Mouse (Mus musculus) left cerebral cortex, postnatal 4 days (tissue): ENCODE data around the gene Pola1. TPM values are rescaled to one million over a fixed set of nuclear protein-coding genes. Genes with fewer than 3 reads are reported as not detected.
A peak's percentile ranks its signal among the peaks of the same experiment; 100 is the strongest.

Experiments
- DNase-seq: peaks from one replicate; pipeline ENCODE4 v3.0.0-alpha.2; 2022
- intact Hi-C: fragments of 180-260 bp; cut with DNase I; formaldehyde crosslinking; loops from one replicate; pipeline ENCODE4 v1.15.1; 2025
- total RNA-seq, 2 experiments: library from RNA; stranded (reverse); gene quantifications; 2 replicates each; pipeline ENCODE4 v1.2.3; 2021

Gene Pola1
- total RNA-seq, 2 experiments from 2014 or later, result 9.0 to 10.0 TPM

GRCm38 (mm10) chrX:93292031-93292430 is 339.9 kb downstream of the Pola1 start:
- DNase-seq, result no peak
- intact Hi-C loops, result loop anchor here (10.0 kb wide), 2 partner anchors 273 to 603 kb away; no protein-coding TSS in a partner anchor

DNA sequence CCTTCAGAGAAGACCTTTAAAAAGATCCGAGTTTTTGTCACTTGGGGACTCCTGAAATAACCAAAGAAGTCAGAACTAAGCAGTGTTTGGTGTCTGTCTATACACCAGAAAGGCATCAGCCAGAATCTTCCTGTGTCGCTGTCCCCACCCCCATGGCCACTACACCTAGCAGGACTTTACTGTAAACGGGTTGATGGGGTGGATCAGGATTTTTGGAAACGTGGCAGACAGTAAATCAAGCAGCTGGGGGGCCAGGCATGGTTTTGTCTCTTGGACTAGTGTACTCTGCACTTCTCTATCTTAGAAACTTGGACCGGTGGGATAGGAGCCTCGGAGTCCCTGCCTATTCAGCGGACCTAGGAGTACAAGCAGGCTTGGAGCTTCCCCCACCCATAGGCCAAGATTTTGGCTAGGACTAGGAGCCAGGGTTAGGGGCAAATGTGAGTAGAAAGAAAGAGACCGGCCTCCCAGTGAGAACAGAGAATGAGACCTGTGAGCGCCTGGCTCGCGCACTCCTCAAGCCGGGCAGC is 342.0 kb downstream of the Pola1 start:
- intact Hi-C loops, result loop anchor here (5.0 to 10.0 kb wide), 3 partner anchors 177 to 605 kb away; no protein-coding TSS in a partner anchor
- no peak for DNase-seq

GRCm38 (mm10) chrX:93289076-93289475 is 342.9 kb downstream of the Pola1 start:
- intact Hi-C loops, result loop anchor here (5.0 kb wide), 1 partner anchor 178 kb away; no protein-coding TSS in a partner anchor
- DNase-seq, result no peak

- intact Hi-C loops, result loop anchor here (5.0 kb wide), 1 partner anchor 179 kb away; no protein-coding TSS in a partner anchor
- no peak for DNase-seq
These were observed 343.6 kb downstream of the Pola1 start for GRCm38 (mm10) chrX:93288339-93288738.

DNA sequence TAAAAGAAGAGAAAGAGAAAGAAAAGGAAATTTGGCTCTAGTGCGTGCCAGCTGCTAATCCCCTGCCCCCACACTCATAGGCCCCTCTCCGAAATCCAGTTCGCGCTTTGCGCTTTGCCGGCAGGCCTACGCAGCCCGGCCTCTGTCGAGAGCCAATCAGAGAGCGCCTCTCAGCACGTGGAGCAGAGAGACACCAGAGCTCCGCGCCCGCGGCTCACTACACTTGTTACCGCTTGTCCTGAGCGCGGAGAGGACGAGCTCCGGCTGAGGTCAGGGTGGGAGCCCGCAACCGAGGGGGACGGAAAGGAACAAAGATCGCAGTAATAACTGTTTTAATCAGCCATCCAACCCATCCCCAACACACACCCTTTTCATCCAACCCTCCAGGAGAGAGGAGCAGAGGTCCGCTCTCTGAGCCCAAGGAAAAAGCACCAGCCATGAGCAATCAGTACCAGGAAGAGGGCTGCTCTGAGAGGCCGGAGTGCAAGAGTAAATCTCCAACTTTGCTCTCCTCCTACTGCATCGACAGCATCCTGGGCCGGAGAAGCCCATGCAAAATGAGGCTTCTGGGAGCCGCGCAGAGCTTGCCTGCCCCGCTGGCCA is 345.6 kb downstream of the Pola1 start, which contains the start of gene Arx:
Gene Arx, plus strand, starts transcription at position 155 of the 603 bp plus-strand sequence.
- intact Hi-C loops, result loop anchor here (5.0 kb wide), 1 partner anchor 181 kb away; no protein-coding TSS in a partner anchor
- peak; percentile 71 for DNase-seq

DNA sequence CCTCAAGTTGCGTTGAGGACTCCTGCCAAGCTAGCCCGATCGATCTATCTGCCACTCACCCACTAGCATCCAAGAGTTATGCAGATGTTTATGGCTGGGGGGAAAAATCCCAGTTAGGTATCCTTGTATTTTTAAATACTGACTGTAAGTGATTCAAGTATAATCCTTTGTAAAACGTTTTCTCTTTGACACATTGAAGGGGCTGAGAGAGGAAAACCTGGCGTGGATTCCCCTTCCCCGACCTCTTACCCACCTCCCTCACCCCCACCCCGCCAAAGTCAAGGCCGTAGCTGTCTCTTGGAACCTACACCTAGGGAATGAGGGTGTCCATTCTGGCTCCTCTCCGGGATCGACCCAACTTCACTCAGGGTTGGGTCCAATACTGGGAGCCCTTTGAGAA is 346.9 kb downstream of the Pola1 start:
- no peak for DNase-seq
- intact Hi-C loops, result loop anchor here (5.0 kb wide), 1 partner anchor 182 kb away; no protein-coding TSS in a partner anchor

DNA sequence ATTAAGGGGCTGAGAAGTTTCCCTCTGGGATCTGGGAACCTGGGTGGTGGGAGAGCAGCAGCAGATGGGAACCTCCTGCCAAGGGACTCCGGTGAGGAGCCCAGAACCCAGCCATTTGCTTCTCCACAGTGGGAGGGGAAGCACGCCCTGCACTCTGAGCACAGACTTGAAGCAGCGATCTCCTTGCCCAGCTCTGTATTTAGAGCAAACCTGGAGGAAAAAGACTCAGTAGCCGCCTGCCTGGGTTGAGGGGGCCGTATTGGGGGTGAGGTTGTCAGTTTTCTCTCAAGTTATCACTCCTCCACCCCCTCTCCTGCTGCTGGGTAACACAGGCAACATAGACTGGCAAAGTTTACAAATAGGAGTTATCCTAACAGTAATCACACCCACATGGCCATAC is 350.2 kb downstream of the Pola1 start:
- no peak for DNase-seq
- intact Hi-C loops, result loop anchor here (5.0 kb wide), 1 partner anchor 214 kb away; no protein-coding TSS in a partner anchor

- peak; percentile 67 for DNase-seq
- intact Hi-C loops, result loop anchor here (5.0 kb wide), 1 partner anchor 214 kb away; no protein-coding TSS in a partner anchor
These were observed 350.8 kb downstream of the Pola1 start for GRCm38 (mm10) chrX:93281028-93281723.

DNA sequence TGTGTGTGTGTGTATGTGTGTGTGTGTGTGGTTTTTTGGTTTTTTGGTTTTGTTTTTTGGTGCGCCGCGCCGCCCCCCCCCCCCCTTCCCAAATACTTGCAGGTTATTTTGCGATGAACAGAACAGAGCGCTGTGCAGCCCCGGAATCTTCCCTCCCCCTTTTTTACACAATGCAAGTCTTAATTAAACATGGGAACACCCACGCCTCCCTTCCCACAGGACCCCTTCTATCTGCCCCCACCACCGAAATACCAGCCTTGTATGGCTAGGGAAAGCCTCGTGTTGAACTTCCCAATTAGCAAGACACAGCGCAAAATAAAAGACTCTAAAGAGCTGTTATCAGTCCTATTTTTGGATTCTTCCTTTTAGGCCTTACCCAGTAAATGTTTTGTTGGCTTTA is 352.0 kb downstream of the Pola1 start:
- no peak for DNase-seq
- intact Hi-C loops, result loop anchor here (5.0 kb wide), 1 partner anchor 213 kb away; no protein-coding TSS in a partner anchor

- intact Hi-C loops, result no loop called here
- no peak for DNase-seq
These were observed 356.3 kb downstream of the Pola1 start for GRCm38 (mm10) chrX:93275689-93276088.

Other genes with a start within 250 kb of the Pola1 start
- 10 to 100 TPM; 64.8 to 67.3 TPM for gene Pcyt1b, start 22.7 kb upstream of the Pola1 start, total RNA-seq
- gene Pdk3, start 200.0 kb upstream of the Pola1 start, total RNA-seq, result 10 to 100 TPM; 19.0 to 19.6 TPM